Mouse (Mus musculus) layer of hippocampus, postnatal 14 days (tissue): ENCODE measurements around the gene Tbc1d5. TPM values are rescaled to one million over a fixed set of nuclear protein-coding genes. Genes with fewer than 3 reads are reported as not detected.

Experiments
- DNase-seq, 2 experiments: peaks; one replicate each; pipeline ENCODE4 v3.0.0; 2021 to 2022; ENCODE audit warnings: low spot score in 2 of 2, mixed read lengths in 1 of 2
- total RNA-seq, 2 experiments: library from RNA; stranded (reverse); gene quantifications; 2 replicates each; pipeline ENCODE4 v1.2.3; 2021

The Tbc1d5 gene
- total RNA-seq, 2 experiments from 2014 or later: 22.0 to 24.1 TPM

- peak in 1 of 2 experiments; percentile 50 for DNase-seq
Observed at GRCm38 (mm10) chr17:51111194-51111593, 68.0 kb downstream of the Tbc1d5 start.

- DNase-seq: no peak
Observed at GRCm38 (mm10) chr17:51104294-51104693, 74.9 kb downstream of the Tbc1d5 start.

- no peak for DNase-seq
Observed at GRCm38 (mm10) chr17:51043869-51044268, 135.3 kb downstream of the Tbc1d5 start.

- no peak for DNase-seq
Observed at GRCm38 (mm10) chr17:51040861-51041260, 138.3 kb downstream of the Tbc1d5 start.

- no peak for DNase-seq
Observed at GRCm38 (mm10) chr17:51023227-51023626, 155.9 kb downstream of the Tbc1d5 start.

DNA sequence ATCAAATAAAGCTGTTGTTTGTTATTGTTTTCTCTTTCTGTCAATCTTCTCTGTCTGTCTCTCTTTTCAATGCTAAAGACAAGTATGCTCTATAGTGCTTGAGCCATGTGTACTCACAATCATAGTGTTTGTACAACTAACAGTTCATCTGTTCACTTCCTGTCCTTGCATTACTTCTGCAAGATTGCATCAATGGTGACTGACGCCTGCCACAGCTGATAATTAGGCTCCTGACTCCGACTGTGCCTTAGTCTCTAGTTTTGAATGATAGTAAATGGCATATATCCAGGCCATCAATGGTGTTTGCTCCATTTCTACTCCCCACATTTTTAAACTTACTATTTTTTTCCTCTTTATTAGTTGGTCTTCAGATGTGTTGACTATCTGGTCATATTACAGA is 162.8 kb downstream of the Tbc1d5 start:
- DNase-seq: no peak

- no peak for DNase-seq
Observed at GRCm38 (mm10) chr17:51013908-51014307, 165.2 kb downstream of the Tbc1d5 start.

GRCm38 (mm10) chr17:51003179-51003578 is 176.0 kb downstream of the Tbc1d5 start:
- no peak for DNase-seq

- no peak for DNase-seq
Observed at GRCm38 (mm10) chr17:50998216-50998615, 180.9 kb downstream of the Tbc1d5 start.

DNA sequence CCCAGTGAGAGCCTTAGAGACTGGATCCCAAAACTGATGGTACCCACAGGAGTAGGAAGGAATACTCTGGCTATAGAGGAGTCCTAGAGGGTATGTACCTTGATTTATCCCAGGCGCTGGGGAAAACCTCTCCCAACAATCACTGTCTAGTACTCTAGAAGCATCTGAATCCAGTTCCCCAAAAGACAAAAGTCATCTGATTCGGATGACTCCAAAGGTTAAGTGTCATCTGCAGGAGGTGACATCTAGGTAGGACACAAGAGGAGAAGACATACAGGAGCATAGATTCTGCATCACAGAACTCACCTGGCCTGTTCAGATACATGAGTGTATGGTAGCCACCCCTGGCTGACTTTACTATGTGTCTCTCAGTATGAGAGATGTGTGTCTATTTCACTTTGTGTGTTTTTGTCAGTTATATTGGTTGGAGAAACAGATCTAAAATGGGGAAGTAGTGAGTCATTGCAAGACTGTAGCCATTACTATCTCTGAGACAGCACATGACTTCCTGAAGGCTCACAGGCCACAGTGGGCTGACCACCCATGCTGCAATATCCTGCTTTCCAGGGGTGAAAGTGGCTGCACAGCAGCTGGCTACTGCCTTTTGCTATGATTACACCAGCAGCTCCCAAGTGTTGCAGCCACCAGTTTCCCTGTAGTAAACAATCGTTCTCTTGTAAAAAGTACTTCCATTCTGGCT is 185.7 kb downstream of the Tbc1d5 start:
- DNase-seq: no peak

- no peak for DNase-seq
Observed at GRCm38 (mm10) chr17:50990770-50991405, 188.3 kb downstream of the Tbc1d5 start.

DNA sequence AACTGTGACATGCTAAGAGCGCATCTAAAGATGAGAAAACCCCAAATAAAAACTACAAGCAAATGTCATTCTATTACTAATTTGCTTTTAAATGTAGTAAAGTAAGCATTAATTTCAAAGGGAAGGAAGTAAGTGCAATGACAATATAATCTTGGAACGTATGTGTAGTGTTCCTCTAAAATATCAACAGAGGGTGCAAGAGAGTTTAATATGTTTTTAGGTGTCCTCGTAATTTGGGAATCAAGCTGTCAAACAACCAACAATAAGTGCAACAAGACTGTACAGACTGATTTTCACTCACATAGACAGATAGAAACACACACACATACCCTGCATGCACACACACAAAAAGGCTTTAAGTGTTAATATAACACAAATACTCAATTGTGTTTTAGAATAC is 191.2 kb downstream of the Tbc1d5 start:
- DNase-seq: peak in 1 of 2 experiments; percentile 32

DNA sequence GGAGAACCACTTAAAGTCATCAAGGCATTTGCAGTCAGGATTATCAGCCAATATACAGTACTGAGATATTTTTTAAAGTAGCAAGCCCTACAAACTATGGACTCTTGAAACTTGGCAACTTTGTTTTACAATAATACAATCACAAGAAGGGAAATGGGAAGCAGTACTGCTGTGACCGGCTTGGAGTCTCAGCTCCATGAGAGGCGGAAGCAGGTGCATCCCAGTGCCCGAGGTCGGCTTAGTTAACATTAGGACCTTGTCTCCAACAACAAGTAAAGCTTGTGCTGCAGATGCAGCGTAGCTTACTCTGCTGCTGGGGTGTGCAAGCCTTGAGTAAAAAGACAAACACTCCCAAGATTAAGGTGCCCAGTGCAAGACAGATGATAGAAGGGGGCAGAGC is 197.2 kb downstream of the Tbc1d5 start:
- no peak for DNase-seq

GRCm38 (mm10) chr17:50972142-50972541 is 207.0 kb downstream of the Tbc1d5 start:
- peak in 1 of 2 experiments; percentile 36 for DNase-seq

GRCm38 (mm10) chr17:50966147-50966546 is 213.0 kb downstream of the Tbc1d5 start:
- DNase-seq: no peak

DNA sequence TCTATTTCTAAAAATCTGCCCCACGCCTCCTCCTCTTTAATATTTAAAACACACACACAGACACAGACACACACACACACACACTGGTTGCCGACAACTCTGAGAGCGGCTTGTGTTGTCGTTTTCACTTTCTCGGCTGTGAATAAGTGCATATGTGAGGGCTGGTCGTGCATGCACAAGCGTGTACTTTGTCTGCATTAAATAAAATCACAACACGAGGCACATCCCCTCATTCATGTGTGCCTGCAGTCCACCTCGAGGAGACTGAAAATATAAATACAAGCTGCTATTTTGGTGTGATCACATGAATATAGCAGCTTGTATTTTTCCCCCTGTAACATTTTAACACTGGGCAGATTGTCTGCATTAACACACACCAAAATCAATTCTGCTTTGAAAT is 224.8 kb downstream of the Tbc1d5 start:
- DNase-seq: peak in 1 of 2 experiments; percentile 5

DNA sequence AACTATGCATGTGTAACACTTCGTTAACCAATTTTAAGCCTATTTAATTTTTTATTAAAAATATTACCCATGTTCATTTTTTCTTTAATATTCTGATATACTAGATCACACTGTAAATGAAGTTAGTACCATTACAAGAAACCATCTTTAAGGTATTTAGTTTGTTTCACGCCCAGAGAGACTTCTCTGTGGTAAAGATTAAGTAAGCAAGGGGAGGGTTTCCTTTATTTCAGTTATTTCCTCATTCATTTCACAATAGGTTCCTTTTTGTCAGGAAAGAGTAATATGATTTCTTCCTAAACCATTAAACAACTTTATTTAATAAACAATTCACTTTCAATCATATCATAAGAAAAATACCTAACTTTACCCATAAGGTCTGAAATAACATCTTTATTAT is 256.8 kb downstream of the Tbc1d5 start:
- DNase-seq: no peak

DNA sequence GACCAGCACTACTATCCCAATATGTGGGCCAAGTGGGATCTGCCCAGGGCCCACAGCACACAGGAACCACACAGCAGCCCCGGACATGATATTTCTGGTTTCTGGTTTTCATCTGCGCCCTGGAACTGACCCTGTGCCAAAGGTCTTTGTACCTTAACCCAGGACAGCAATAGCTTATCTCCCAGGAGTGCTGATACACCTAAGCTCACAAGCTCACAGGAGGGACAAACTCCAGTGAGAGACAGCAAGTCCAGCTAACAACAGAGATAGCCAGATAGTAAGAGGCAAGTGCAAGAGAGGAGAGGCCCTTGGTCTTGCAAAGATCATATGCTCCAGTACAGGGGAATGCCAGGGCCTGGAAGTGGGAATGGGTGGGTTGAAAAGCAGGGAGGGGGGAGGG is 263.9 kb downstream of the Tbc1d5 start:
- no peak for DNase-seq

DNA sequence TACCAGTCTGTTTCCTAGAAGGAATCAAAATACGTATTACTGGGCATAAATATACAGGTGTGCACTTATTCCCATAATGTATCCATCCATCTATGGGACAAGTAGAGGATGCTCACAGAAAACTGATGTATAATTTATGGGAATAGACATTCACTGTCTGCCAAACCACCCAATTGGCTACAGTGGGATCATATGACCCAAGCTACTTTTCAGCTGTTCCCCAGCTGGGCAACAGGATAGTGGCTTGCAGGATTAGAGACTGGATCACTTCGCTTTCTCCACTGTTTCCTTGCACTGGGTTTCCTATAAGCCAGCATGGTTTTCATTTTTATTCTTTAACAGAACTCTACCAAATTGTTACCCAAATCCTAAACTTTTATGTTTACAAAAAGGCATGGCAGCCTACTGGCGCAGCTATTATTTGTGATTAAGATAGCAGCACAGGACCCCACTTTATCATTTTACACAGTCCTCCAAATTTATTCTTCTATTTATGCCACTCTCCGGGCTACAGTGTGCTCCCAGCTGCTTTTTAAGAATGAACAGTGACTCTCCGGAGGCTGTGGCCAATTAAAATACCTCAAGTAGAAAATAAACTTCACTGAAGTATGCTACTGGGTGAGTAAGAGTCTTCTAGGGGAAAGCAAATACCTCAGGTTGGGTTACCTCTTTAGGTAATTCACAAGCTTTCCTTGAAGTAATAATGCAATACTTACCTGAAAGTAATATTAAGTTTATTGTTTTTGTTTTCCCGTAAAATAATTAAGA is 270.4 kb downstream of the Tbc1d5 start:
- no peak for DNase-seq

- no peak for DNase-seq
Observed at GRCm38 (mm10) chr17:50908160-50908559, 271.0 kb downstream of the Tbc1d5 start.

DNA sequence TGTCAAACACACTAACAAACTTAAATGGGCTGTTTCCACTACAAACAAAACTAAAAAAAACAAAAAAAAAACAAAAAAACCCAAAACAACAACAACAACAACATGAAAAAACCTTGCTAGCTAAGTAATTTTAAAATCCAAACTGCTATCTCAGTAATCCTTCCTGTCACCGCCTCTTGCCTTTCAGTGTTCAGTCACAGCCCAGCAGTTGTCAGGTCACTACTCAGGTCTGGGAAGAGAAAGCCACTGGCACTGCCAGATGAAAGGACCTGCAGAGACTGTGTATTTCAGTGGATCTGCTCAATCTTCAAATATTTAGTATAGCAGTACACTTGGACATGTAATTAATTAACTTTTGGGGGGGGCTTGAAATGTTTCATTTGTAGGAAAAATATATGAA is 272.5 kb downstream of the Tbc1d5 start:
- no peak for DNase-seq

DNA sequence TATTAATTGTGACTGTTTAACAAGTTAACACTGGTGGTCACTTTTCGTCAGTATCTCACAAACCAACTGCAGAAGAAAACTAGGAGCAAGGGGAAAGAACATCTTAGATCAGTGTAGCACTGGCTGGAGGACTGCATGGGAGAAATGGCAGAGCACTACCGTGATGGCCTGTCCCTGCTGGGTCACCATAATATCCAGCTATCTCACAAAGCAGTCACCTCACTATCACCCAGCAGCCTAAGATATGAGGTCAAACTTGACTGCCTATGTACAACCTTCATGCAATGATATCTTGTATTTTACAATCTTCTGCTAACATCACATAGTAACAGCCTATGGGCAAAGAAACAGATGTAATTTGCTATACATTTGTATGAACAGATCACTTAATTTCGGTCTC is 274.7 kb downstream of the Tbc1d5 start:
- no peak for DNase-seq
